Comparison of ENCODE assay signal across 22 mouse cellular contexts in genomic region chr13:117163906-117164305, GRCm38 (mm10). TPM values are rescaled to one million over a fixed set of nuclear protein-coding genes. Genes with fewer than 3 reads are reported as not detected.
DNase-seq lines count a peak whose midpoint lies in the region; ATAC-seq and TF ChIP-seq lines count a peak whose summit lies in the region.
"Had no signal": no experiment of that assay in that cellular context is flagged by ENCODE, and none has a peak within 500 bp of the region (broad histone marks: within the 10 kb centered on the region; RNA-seq: fewer than 3 reads in every experiment).

No protein-coding gene starts in this region.

- H3K27me3 ChIP-seq in kidney, embryonic 14.5 days (ENCODE audit: control insufficient read depth, insufficient read depth, low read length): no peaks in the 10 kb centered on the region
- H3K27me3 ChIP-seq in kidney, embryonic 15.5 days: no peaks in the 10 kb centered on the region
- H3K27me3 ChIP-seq in kidney, embryonic 16.5 days (ENCODE audit: insufficient read depth, low read length): no peaks in the 10 kb centered on the region
- no peaks in the 10 kb centered on the region for H3K27me3 ChIP-seq in kidney, postnatal 0 days (ENCODE audit: insufficient read depth, low read length)
- H3K27me3 ChIP-seq: CH12.LX, Patski had no signal

- no peak overlapping the region for H3K9ac ChIP-seq in kidney, embryonic 14.5 days (ENCODE audit: low read depth, low read length)
- H3K9ac ChIP-seq in kidney, embryonic 15.5 days: no peak overlapping the region
- H3K9ac ChIP-seq in kidney, embryonic 16.5 days (replicated peaks; ENCODE audit: low read length): no peak overlapping the region
- H3K9ac ChIP-seq in kidney, postnatal 0 days (ENCODE audit: low read depth, low read length): no peak overlapping the region

- H3K9me3 ChIP-seq in kidney, embryonic 14.5 days (ENCODE audit: control insufficient read depth, low read length): no peaks in the 10 kb centered on the region
- H3K9me3 ChIP-seq in kidney, embryonic 15.5 days (replicated peaks): no peaks in the 10 kb centered on the region
- no peaks in the 10 kb centered on the region for H3K9me3 ChIP-seq in kidney, embryonic 16.5 days (ENCODE audit: low read length)
- no peaks in the 10 kb centered on the region for H3K9me3 ChIP-seq in kidney, postnatal 0 days (replicated peaks; ENCODE audit: low read length)

- no peak for TF ChIP-seq CTCF in kidney, postnatal 0 days (IDR thresholded peaks at IDR 0.05; ENCODE audit: low read depth)

- no peak overlapping the region for H3K27ac ChIP-seq in kidney, embryonic 14.5 days (ENCODE audit: low read depth, low read length)
- H3K27ac ChIP-seq in kidney, embryonic 15.5 days: no peak overlapping the region
- no peak overlapping the region for H3K27ac ChIP-seq in kidney, embryonic 16.5 days (ENCODE audit: low read length)
- H3K27ac ChIP-seq in kidney, postnatal 0 days: no peak overlapping the region

- no peaks in the 10 kb centered on the region for H3K36me3 ChIP-seq in kidney, embryonic 14.5 days (ENCODE audit: control insufficient read depth, insufficient read depth, low read length)
- H3K36me3 ChIP-seq in kidney, embryonic 15.5 days: no peaks in the 10 kb centered on the region
- H3K36me3 ChIP-seq in kidney, embryonic 16.5 days (ENCODE audit: insufficient read depth, low read length): no peaks in the 10 kb centered on the region
- H3K36me3 ChIP-seq in kidney, postnatal 0 days (ENCODE audit: insufficient read depth, low read length): no peaks in the 10 kb centered on the region
- H3K36me3 ChIP-seq: G1E had no signal

- H3K4me1 ChIP-seq in kidney, embryonic 14.5 days (ENCODE audit: control insufficient read depth, insufficient read depth, low read length): no peaks in the 10 kb centered on the region
- no peaks in the 10 kb centered on the region for H3K4me1 ChIP-seq in kidney, embryonic 15.5 days
- no peaks in the 10 kb centered on the region for H3K4me1 ChIP-seq in kidney, embryonic 16.5 days (ENCODE audit: insufficient read depth, low read length)
- no peaks in the 10 kb centered on the region for H3K4me1 ChIP-seq in kidney, postnatal 0 days (replicated peaks; ENCODE audit: insufficient read depth, low read length)

- no peak for DNase-seq in kidney, postnatal 10 days
- no peak for DNase-seq in kidney, adult 11 months
- DNase-seq in kidney, adult 8-10 months: no peak
- peak; percentile 53 for DNase-seq in kidney, postnatal 0 days (ENCODE audit: low spot score)
- no peak for DNase-seq in kidney, postnatal 25 days
- DNase-seq: adrenal gland, adult 2 months; adrenal gland, adult 8-10 months; adrenal gland, postnatal 10 days; adrenal gland, postnatal 14 days; adrenal gland, postnatal 25 days; adrenal gland, postnatal 36 days; B cell, adult 2 months; cerebellum, adult 11 months; cerebellum, adult 11-12 months had no signal

- no peak overlapping the region for H3K4me3 ChIP-seq in kidney, embryonic 14.5 days (ENCODE audit: low read length)
- H3K4me3 ChIP-seq in kidney, embryonic 15.5 days (replicated peaks): no peak overlapping the region
- H3K4me3 ChIP-seq in kidney, embryonic 16.5 days (ENCODE audit: low read length): no peak overlapping the region
- no peak overlapping the region for H3K4me3 ChIP-seq in kidney, postnatal 0 days (replicated peaks; ENCODE audit: low read depth, low read length)

- ATAC-seq in kidney, embryonic 14.5 days (ENCODE audit: low FRiP score, low TSS enrichment): peak; percentile 72; the same call in 1 of the 2 replicates
- 0 out of 2 replicates have a peak, but pooled peaks have one; percentile 52 for ATAC-seq in kidney, embryonic 15.5 days (replicated peaks; ENCODE audit: low FRiP score)
- peak; percentile 57; the same call in 1 of the 2 replicates for ATAC-seq in kidney, embryonic 16.5 days (ENCODE audit: low FRiP score, low TSS enrichment)
- ATAC-seq in kidney, postnatal 0 days (replicated peaks; ENCODE audit: low FRiP score, low read depth): no peak; the same call in 1 of the 2 replicates
- ATAC-seq: activated CD4-positive, CD25-positive, alpha-beta regulatory T cell, adult 4 months; CD4-positive, CD25-positive, alpha-beta regulatory T cell, adult 4 months; Patski had no signal

- H3K4me2 ChIP-seq in kidney, embryonic 14.5 days (replicated peaks; ENCODE audit: low read depth, low read length): no peak overlapping the region
- no peak overlapping the region for H3K4me2 ChIP-seq in kidney, embryonic 15.5 days
- no peak overlapping the region for H3K4me2 ChIP-seq in kidney, embryonic 16.5 days (replicated peaks; ENCODE audit: low read depth, low read length)
- H3K4me2 ChIP-seq in kidney, postnatal 0 days (ENCODE audit: low read length): no peak overlapping the region

- 37% methylated on average over 5 of the region's 5 CpGs for WGBS in kidney, embryonic 14.5 days
- 30% methylated on average over 5 of the region's 5 CpGs for WGBS in kidney, embryonic 15.5 days
- WGBS in kidney, embryonic 16.5 days: 31% methylated on average over 5 of the region's 5 CpGs
- 37% methylated on average over 5 of the region's 5 CpGs for WGBS in kidney, postnatal 0 days

RNA-seq across cellular contexts. Expression of gene Emb, which starts 44.4 kb away (rescaled TPM):
- polyA plus RNA-seq in kidney, embryonic 14.5 days (2014; fragmentation: Nextera tagmentation; extraction: Ambion mirVana): 34.9 and 47.3 TPM in 2 replicates
- polyA plus RNA-seq in kidney, embryonic 15.5 days (2015; fragmentation: Nextera tagmentation; extraction: Ambion mirVana): 41.0 and 41.9 TPM in 2 replicates
- 43.8 and 45.6 TPM in 2 replicates for polyA plus RNA-seq in kidney, embryonic 16.5 days (2015; fragmentation: Nextera tagmentation; extraction: Ambion mirVana)
- polyA plus RNA-seq in kidney, postnatal 0 days (2015; fragmentation: Nextera tagmentation; extraction: Ambion mirVana): 52.0 and 53.4 TPM in 2 replicates

RNA-seq across cellular contexts. Expression of gene Gm17509, which starts 57.0 kb away (rescaled TPM):
- polyA plus RNA-seq in kidney, embryonic 14.5 days (2014; fragmentation: Nextera tagmentation; extraction: Ambion mirVana): 0.09 and 0.38 TPM in 2 replicates
- 0.23 and 0.39 TPM in 2 replicates for polyA plus RNA-seq in kidney, embryonic 15.5 days (2015; fragmentation: Nextera tagmentation; extraction: Ambion mirVana)
- polyA plus RNA-seq in kidney, embryonic 16.5 days (2015; fragmentation: Nextera tagmentation; extraction: Ambion mirVana): 0.19 and 0.21 TPM in 2 replicates
- polyA plus RNA-seq in kidney, postnatal 0 days (2015; fragmentation: Nextera tagmentation; extraction: Ambion mirVana): 0.10 and 0.13 TPM in 2 replicates
- polyA plus RNA-seq: G1E, Patski had no signal
